25 mouse cellular contexts compared by ENCODE assay signal in the genomic region with DNA sequence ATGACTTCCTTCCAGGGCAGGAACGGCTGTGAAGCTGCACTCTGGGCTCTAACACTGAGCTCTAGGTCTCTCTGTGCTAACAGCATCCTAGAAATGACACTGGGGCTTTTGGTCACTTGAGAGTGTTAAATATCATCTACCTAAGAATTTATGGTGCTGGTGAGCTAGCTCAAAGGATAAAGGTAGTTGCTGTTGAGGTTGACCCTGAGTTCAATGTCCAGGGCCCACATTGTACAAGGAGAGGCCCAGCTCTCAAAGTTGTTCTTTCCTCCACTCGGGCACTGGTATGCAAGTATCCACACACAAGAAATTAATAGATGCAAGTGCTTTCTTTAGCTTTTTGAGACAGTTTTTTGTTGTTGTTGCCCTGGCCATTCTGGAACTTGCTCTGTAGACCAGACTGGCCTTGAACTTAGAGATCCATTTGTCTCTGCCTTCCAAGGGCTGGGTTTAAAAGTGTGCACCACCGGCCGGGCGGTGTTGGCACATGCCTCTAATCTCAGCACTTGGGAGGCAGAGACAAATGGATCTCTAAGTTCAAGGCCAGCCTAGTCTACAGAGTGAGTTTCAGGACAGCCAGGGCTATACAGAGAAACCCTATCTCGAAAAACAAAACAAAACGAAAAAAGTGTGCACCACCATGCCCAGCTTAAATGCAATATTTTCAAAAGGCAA. TPM values are rescaled to one million over a fixed set of nuclear protein-coding genes. Genes with fewer than 3 reads are reported as not detected.
DNase-seq lines count a peak whose midpoint lies in the region; ATAC-seq lines count a peak whose summit lies in the region.
"Had no signal": no experiment of that assay in that cellular context is flagged by ENCODE, and none has a peak within 500 bp of the region (broad histone marks: within the 10 kb centered on the region; RNA-seq: fewer than 3 reads in every experiment).

No protein-coding gene starts in this region.

- H3K27ac ChIP-seq in intestine, embryonic 16.5 days (ENCODE audit: low read length): no peak overlapping the region; the same call in 1 of the 2 replicates
- H3K27ac ChIP-seq in intestine, embryonic 15.5 days: no peak overlapping the region
- H3K27ac ChIP-seq in kidney, embryonic 16.5 days (ENCODE audit: low read length): no peak overlapping the region
- no peak overlapping the region for H3K27ac ChIP-seq in forebrain, embryonic 11.5 days (ENCODE audit: low read depth, low read length)
- H3K27ac ChIP-seq in midbrain, embryonic 16.5 days (ENCODE audit: low read length): no peak overlapping the region
- H3K27ac ChIP-seq: embryonic facial prominence, embryonic 15.5 days; forebrain, embryonic 10.5 days; forebrain, embryonic 15.5 days; heart, embryonic 10.5 days; heart, embryonic 15.5 days; hindbrain, embryonic 13.5 days; hindbrain, postnatal 0 days had no signal

- no peak overlapping the region for H3K9ac ChIP-seq in intestine, embryonic 16.5 days (ENCODE audit: low read depth, low read length)
- H3K9ac ChIP-seq in intestine, embryonic 15.5 days: no peak overlapping the region
- no peak overlapping the region for H3K9ac ChIP-seq in kidney, embryonic 16.5 days (replicated peaks; ENCODE audit: low read length)
- H3K9ac ChIP-seq in forebrain, embryonic 11.5 days (ENCODE audit: low read length): no peak overlapping the region
- no peak overlapping the region for H3K9ac ChIP-seq in midbrain, embryonic 16.5 days (ENCODE audit: low read depth, low read length)
- H3K9ac ChIP-seq: embryonic facial prominence, embryonic 15.5 days; forebrain, embryonic 15.5 days; heart, embryonic 15.5 days; hindbrain, embryonic 13.5 days had no signal

- no peaks in the 10 kb centered on the region for H3K9me3 ChIP-seq in intestine, embryonic 16.5 days (ENCODE audit: control insufficient read depth, low read length)
- no peaks in the 10 kb centered on the region for H3K9me3 ChIP-seq in intestine, embryonic 15.5 days
- no peaks in the 10 kb centered on the region for H3K9me3 ChIP-seq in kidney, embryonic 16.5 days (ENCODE audit: low read length)
- H3K9me3 ChIP-seq in forebrain, embryonic 11.5 days (ENCODE audit: control insufficient read depth, low read length): no peaks in the 10 kb centered on the region
- H3K9me3 ChIP-seq in midbrain, embryonic 16.5 days (replicated peaks; ENCODE audit: control insufficient read depth, low read length, poor library complexity, severe bottlenecking): no peaks in the 10 kb centered on the region
- H3K9me3 ChIP-seq: embryonic facial prominence, embryonic 15.5 days; forebrain, embryonic 10.5 days; forebrain, embryonic 15.5 days; heart, embryonic 10.5 days; heart, embryonic 15.5 days; hindbrain, embryonic 13.5 days had no signal

- no peaks in the 10 kb centered on the region for H3K27me3 ChIP-seq in intestine, embryonic 16.5 days (replicated peaks; ENCODE audit: control insufficient read depth, insufficient read depth, low read length)
- H3K27me3 ChIP-seq in intestine, embryonic 15.5 days (replicated peaks): no peaks in the 10 kb centered on the region
- H3K27me3 ChIP-seq in kidney, embryonic 16.5 days (ENCODE audit: insufficient read depth, low read length): no peaks in the 10 kb centered on the region
- no peaks in the 10 kb centered on the region for H3K27me3 ChIP-seq in forebrain, embryonic 11.5 days (ENCODE audit: control insufficient read depth, insufficient read depth, low read length)
- H3K27me3 ChIP-seq in midbrain, embryonic 16.5 days (ENCODE audit: control insufficient read depth, insufficient read depth, low read depth, low read length): no peaks in the 10 kb centered on the region
- H3K27me3 ChIP-seq: CH12.LX; embryonic facial prominence, embryonic 15.5 days; forebrain, embryonic 15.5 days; heart, embryonic 15.5 days; hindbrain, embryonic 13.5 days; Patski had no signal

- peak; percentile 22; the same call in 1 of the 2 replicates for ATAC-seq in intestine, embryonic 16.5 days
- ATAC-seq in intestine, embryonic 15.5 days: no peak
- ATAC-seq in kidney, embryonic 16.5 days (ENCODE audit: low FRiP score, low TSS enrichment): no peak
- ATAC-seq in forebrain, embryonic 11.5 days (replicated peaks; ENCODE audit: low FRiP score): no peak
- no peak for ATAC-seq in midbrain, embryonic 16.5 days
- ATAC-seq: activated CD4-positive, CD25-positive, alpha-beta regulatory T cell, adult 4 months; forebrain, embryonic 15.5 days; hindbrain, postnatal 0 days; Patski had no signal

- H3K4me2 ChIP-seq in intestine, embryonic 16.5 days (ENCODE audit: low read depth, low read length): no peak overlapping the region
- H3K4me2 ChIP-seq in intestine, embryonic 15.5 days (replicated peaks): no peak overlapping the region
- H3K4me2 ChIP-seq in kidney, embryonic 16.5 days (replicated peaks; ENCODE audit: low read depth, low read length): no peak overlapping the region
- no peak overlapping the region for H3K4me2 ChIP-seq in forebrain, embryonic 11.5 days (ENCODE audit: low read depth, low read length, severe bottlenecking)
- no peak overlapping the region for H3K4me2 ChIP-seq in midbrain, embryonic 16.5 days (ENCODE audit: low read length)
- H3K4me2 ChIP-seq: embryonic facial prominence, embryonic 15.5 days; forebrain, embryonic 15.5 days; heart, embryonic 15.5 days; hindbrain, embryonic 13.5 days had no signal

- DNase-seq in kidney, adult 9 months: peak; percentile 38
- peak; percentile 75 for DNase-seq in adrenal gland, postnatal 14 days
- DNase-seq in kidney, postnatal 36 days: peak; percentile 30 to 41
- no peak for DNase-seq in forebrain, embryonic 11.5 days (ENCODE audit: low spot score)
- DNase-seq: cerebellum, adult 18-20 months; cerebellum, postnatal 10 days; embryo, embryonic 11 days; gastrocnemius, postnatal 36 days; heart, adult 11 months; heart, postnatal 14 days had no signal

- H3K4me3 ChIP-seq in intestine, embryonic 16.5 days (ENCODE audit: low read length): no peak overlapping the region
- H3K4me3 ChIP-seq in intestine, embryonic 15.5 days (replicated peaks): no peak overlapping the region
- H3K4me3 ChIP-seq in kidney, embryonic 16.5 days (ENCODE audit: low read length): no peak overlapping the region
- H3K4me3 ChIP-seq in forebrain, embryonic 11.5 days (ENCODE audit: low read depth, low read length): no peak overlapping the region
- H3K4me3 ChIP-seq in midbrain, embryonic 16.5 days (ENCODE audit: low read depth, low read length): no peak overlapping the region
- H3K4me3 ChIP-seq: embryonic facial prominence, embryonic 15.5 days; erythroblast, embryonic 14.5 days; forebrain, embryonic 10.5 days; forebrain, embryonic 15.5 days; heart, embryonic 10.5 days; heart, embryonic 15.5 days; hindbrain, embryonic 13.5 days had no signal

- H3K4me1 ChIP-seq in intestine, embryonic 16.5 days (ENCODE audit: control insufficient read depth, insufficient read depth, low read length): no peaks in the 10 kb centered on the region
- H3K4me1 ChIP-seq in intestine, embryonic 15.5 days (replicated peaks): no peaks in the 10 kb centered on the region
- H3K4me1 ChIP-seq in kidney, embryonic 16.5 days (ENCODE audit: insufficient read depth, low read length): no peaks in the 10 kb centered on the region
- H3K4me1 ChIP-seq in forebrain, embryonic 11.5 days (replicated peaks; ENCODE audit: control insufficient read depth, insufficient read depth, low read length): no peaks in the 10 kb centered on the region
- H3K4me1 ChIP-seq in midbrain, embryonic 16.5 days (ENCODE audit: control insufficient read depth, insufficient read depth, low read length): no peaks in the 10 kb centered on the region
- H3K4me1 ChIP-seq: embryonic facial prominence, embryonic 15.5 days; forebrain, embryonic 10.5 days; forebrain, embryonic 15.5 days; heart, embryonic 15.5 days; hindbrain, embryonic 13.5 days had no signal

- 90% methylated on average over 7 of the region's 7 CpGs for WGBS in intestine, embryonic 16.5 days
- 79% methylated on average over 7 of the region's 7 CpGs for WGBS in intestine, embryonic 15.5 days
- 85% methylated on average over 7 of the region's 7 CpGs for WGBS in kidney, embryonic 16.5 days
- WGBS in forebrain, embryonic 11.5 days: 91% methylated on average over 7 of the region's 7 CpGs
- 95% methylated on average over 7 of the region's 7 CpGs for WGBS in midbrain, embryonic 16.5 days

- no peaks in the 10 kb centered on the region for H3K36me3 ChIP-seq in intestine, embryonic 16.5 days (ENCODE audit: control insufficient read depth, insufficient read depth, low read length)
- peaks cover 3% of the 10 kb centered on the region for H3K36me3 ChIP-seq in intestine, embryonic 15.5 days
- peaks cover 11% of the 10 kb centered on the region; the same call in 1 of the 2 replicates for H3K36me3 ChIP-seq in kidney, embryonic 16.5 days (ENCODE audit: insufficient read depth, low read length)
- H3K36me3 ChIP-seq in forebrain, embryonic 11.5 days (ENCODE audit: control insufficient read depth, insufficient read depth, low read length): no peaks in the 10 kb centered on the region
- H3K36me3 ChIP-seq in midbrain, embryonic 16.5 days (ENCODE audit: control insufficient read depth, insufficient read depth, low read length): peaks cover 33% of the 10 kb centered on the region

RNA-seq across cellular contexts. Expression of gene Atraid, which starts 9.8 kb away (rescaled TPM):
- polyA plus RNA-seq in intestine, embryonic 16.5 days (2015; fragmentation: Nextera tagmentation; extraction: Ambion mirVana): 180 and 190 TPM in 2 replicates
- polyA plus RNA-seq in intestine, embryonic 15.5 days (2015; fragmentation: Nextera tagmentation; extraction: Ambion mirVana): 164 and 171 TPM in 2 replicates
- 158 and 163 TPM in 2 replicates for polyA plus RNA-seq in kidney, embryonic 16.5 days (2015; fragmentation: Nextera tagmentation; extraction: Ambion mirVana)
- 116 and 121 TPM in 2 replicates for total RNA-seq in adrenal gland, postnatal 14 days (2021)
- 81.8 and 86.4 TPM in 2 replicates for polyA plus RNA-seq in forebrain, embryonic 11.5 days (2014; fragmentation: Nextera tagmentation; extraction: Ambion mirVana)
- polyA plus RNA-seq in midbrain, embryonic 16.5 days (2015; fragmentation: Nextera tagmentation; extraction: Ambion mirVana): 171 and 182 TPM in 2 replicates

RNA-seq across cellular contexts. Expression of gene Slc5a6, which starts 10.4 kb away (rescaled TPM):
- polyA plus RNA-seq in intestine, embryonic 16.5 days (2015; fragmentation: Nextera tagmentation; extraction: Ambion mirVana): 18.8 TPM in 2 replicates
- 12.8 and 15.1 TPM in 2 replicates for polyA plus RNA-seq in intestine, embryonic 15.5 days (2015; fragmentation: Nextera tagmentation; extraction: Ambion mirVana)
- 14.6 and 14.7 TPM in 2 replicates for polyA plus RNA-seq in kidney, embryonic 16.5 days (2015; fragmentation: Nextera tagmentation; extraction: Ambion mirVana)
- 19.7 and 24.0 TPM in 2 replicates for total RNA-seq in adrenal gland, postnatal 14 days (2021)
- 10.8 and 10.9 TPM in 2 replicates for polyA plus RNA-seq in forebrain, embryonic 11.5 days (2014; fragmentation: Nextera tagmentation; extraction: Ambion mirVana)
- polyA plus RNA-seq in midbrain, embryonic 16.5 days (2015; fragmentation: Nextera tagmentation; extraction: Ambion mirVana): 29.4 and 30.3 TPM in 2 replicates

RNA-seq across cellular contexts. Expression of gene Cad, which starts 16.3 kb away (rescaled TPM):
- polyA plus RNA-seq in intestine, embryonic 16.5 days (2015; fragmentation: Nextera tagmentation; extraction: Ambion mirVana): 16.8 and 18.2 TPM in 2 replicates
- polyA plus RNA-seq in intestine, embryonic 15.5 days (2015; fragmentation: Nextera tagmentation; extraction: Ambion mirVana): 24.2 and 25.2 TPM in 2 replicates
- polyA plus RNA-seq in kidney, embryonic 16.5 days (2015; fragmentation: Nextera tagmentation; extraction: Ambion mirVana): 36.0 and 38.7 TPM in 2 replicates
- total RNA-seq in adrenal gland, postnatal 14 days (2021): 31.0 and 37.3 TPM in 2 replicates
- polyA plus RNA-seq in forebrain, embryonic 11.5 days (2014; fragmentation: Nextera tagmentation; extraction: Ambion mirVana): 44.3 and 55.4 TPM in 2 replicates
- polyA plus RNA-seq in midbrain, embryonic 16.5 days (2015; fragmentation: Nextera tagmentation; extraction: Ambion mirVana): 14.5 and 14.8 TPM in 2 replicates
